Mouse (Mus musculus) kidney, adult 8-10 months (tissue): ENCODE measurements around the gene Sympk.
A peak's percentile ranks its signal among the peaks of the same experiment; 100 is the strongest.
"Not testable (repeated sequence)": the region's sequence is repeated elsewhere in the genome, so short reads cannot be mapped to it uniquely, and the experiment has no call there.

ENCODE experiments used
- DNase-seq, 2 experiments: peaks; one replicate each; pipeline ENCODE4 v3.0.0; 2022

The Sympk gene

DNA sequence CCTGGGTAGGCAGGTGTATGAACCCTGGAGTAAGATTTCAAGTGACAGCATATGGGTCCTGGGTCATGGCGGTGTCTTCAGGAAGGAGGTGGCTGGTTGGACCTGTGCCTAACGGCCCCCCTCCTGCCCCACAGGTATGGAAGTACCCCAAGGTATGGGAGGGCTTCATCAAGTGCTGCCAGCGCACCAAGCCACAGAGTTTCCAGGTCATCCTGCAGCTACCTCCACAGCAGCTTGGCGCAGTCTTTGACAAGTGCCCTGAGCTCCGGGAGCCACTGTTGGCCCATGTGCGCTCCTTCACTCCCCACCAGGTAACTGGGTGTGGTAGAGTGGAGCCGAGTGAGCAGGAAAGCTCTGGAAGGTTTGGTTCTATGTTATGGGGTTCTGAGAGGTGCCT is 29.0 kb downstream of the Sympk start:
- no peak for DNase-seq

DNA sequence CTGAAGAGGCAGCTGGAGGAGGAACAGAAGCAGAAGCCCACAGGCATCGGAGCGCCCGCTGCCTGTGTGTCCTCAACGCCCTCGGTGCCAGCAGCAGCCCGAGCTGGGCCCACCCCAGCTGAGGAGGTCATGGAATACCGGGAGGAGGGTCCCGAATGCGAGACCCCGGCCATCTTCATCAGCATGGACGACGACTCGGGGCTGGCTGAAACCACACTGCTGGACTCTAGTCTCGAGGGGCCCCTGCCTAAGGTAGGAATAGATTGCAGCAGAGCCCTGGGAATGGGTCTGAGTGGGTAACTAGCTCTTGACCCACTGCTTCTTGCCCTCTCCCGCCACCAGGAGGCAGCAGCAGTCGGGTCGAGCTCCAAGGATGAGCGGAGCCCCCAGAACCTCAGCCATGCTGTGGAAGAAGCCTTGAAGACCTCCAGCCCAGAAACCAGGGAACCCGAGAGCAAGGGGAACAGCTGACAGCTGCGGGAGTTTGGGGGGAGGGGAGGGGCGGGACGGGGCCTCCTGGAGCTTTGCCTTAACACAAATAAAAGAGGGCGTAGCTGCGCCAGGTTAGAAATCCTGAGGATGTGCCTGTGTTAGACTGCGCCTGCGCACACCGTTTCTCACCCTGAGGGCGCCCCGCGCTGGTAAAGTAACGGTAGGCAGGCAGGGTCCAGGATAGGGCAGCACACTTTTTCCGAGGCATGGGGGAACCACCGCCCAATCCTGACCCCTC is 30.0 kb downstream of the Sympk start, which contains the start of gene Rsph6a:
TSS of gene Rsph6a (plus strand) at position 644 of the 730 bp plus-strand sequence.
- peak in 1 of 2 experiments; percentile 25 for DNase-seq

DNA sequence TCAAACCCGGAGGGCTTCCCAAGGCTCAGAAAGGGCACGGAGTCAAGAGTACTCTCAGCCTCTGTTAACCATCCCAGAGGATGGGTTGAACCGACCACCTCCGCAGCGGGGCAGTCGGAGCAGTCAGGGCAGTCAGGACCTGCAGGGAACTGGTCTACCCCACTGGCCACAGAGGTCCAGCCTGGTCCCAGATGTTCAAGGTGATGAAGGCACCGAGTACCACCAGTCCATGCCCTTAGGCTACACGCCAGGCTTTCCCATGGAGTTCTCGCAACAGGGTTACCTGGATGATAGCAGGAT is 30.6 kb downstream of the Sympk start:
- DNase-seq = no peak

DNA sequence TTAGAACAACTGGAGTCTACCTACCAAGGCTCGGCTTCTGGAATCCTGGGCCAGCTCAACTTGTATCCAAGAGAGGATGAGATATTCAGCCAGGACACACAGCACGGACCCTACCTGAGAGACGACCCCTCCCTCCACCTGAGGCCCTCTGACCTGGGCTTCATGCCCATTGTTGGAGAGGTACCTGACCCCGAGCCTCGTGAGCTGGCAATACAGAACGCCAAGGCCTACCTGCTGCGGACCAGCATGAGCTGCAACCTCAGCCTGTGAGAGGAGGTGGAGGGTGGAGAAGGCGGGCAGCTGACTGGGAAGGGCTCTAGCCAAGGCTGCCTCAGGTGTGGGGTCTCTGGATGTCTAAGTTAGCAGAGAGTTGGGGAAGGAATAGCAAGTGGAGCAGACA is 30.9 kb downstream of the Sympk start:
- DNase-seq = no peak

DNA sequence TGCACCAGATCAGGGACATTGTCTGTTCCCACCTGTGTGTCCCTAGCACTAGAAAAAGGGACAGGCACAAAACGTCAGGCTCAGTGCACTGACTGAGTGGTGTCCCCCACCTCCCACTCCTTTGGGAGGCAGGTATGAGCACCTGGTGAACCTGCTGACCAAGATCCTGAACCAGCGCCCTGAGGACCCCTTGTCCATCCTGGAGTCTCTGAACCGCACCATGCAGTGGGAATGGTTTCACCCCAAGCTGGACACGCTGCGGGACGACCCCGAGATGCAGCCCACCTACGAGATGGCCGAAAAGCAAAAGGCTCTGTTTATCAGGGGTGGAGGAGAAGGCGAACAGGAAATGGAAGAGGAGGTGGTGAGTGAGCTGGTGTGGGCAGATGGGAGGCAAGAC is 33.2 kb downstream of the Sympk start:
- DNase-seq = no peak

DNA sequence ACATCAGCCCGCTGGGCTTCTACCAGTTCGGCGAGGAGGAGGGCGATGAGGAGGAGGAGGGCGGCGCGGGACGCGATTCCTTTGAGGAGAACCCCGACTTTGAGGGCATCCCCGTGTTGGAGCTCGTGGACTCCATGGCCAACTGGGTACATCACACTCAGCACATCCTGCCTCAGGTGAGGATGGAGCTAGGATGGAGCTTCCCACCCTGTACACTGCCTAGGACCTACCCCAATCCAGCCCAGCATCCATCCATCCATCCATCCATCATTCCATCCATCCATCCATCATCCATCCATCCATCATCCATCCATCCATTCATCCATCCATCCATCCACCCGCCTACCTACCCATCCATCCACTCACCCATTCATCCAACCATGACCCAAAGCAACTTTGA is 41.7 kb downstream of the Sympk start:
- DNase-seq = no peak

GRCm38 (mm10) chr7:19067063-19067462 is 42.9 kb downstream of the Sympk start:
- no peak for DNase-seq

GRCm38 (mm10) chr7:19067935-19068334 is 43.8 kb downstream of the Sympk start:
- no peak for DNase-seq

- peak in 1 of 2 experiments; percentile 85 for DNase-seq
Observed at GRCm38 (mm10) chr7:19068707-19069106, 44.5 kb downstream of the Sympk start.

DNA sequence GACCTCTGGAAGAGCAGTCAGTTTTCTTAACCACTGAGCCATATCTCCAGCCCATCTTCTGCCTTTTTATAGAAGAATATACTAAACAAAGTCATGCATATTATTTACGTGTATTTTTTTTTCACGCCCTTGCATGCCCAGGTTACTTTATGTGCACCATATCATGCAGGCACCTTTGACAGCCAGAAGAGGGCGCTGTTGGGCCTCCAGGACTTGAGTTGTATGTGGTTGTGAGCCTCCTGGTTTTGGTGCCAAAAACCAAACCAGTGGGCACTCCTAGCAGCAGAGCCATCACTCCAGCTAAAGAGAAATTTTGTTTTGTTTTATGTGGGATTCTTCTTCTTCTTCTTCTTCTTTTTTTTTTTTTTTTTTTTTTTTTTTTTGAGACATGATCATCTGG is 45.3 kb downstream of the Sympk start:
- DNase-seq = no peak

GRCm38 (mm10) chr7:19071024-19071423 is 46.8 kb downstream of the Sympk start:
- not testable (repeated sequence) for DNase-seq

GRCm38 (mm10) chr7:19073504-19073903 is 49.3 kb downstream of the Sympk start:
- peak in 1 of 2 experiments; percentile 67 for DNase-seq

GRCm38 (mm10) chr7:19074494-19074893 is 50.3 kb downstream of the Sympk start:
- no peak for DNase-seq

- DNase-seq = no peak
Observed at GRCm38 (mm10) chr7:19075231-19075630, 51.1 kb downstream of the Sympk start.

GRCm38 (mm10) chr7:19075723-19076585 is 51.8 kb downstream of the Sympk start, which contains the start of gene Dmwd:
Gene Dmwd (plus strand): TSS chr7:19076227.
- peak; percentile 97 for DNase-seq

- no peak for DNase-seq
Observed at GRCm38 (mm10) chr7:19076586-19076991, 52.4 kb downstream of the Sympk start.

GRCm38 (mm10) chr7:19077761-19078160 is 53.6 kb downstream of the Sympk start:
- peak in 1 of 2 experiments; percentile 30 for DNase-seq

GRCm38 (mm10) chr7:19078732-19079131 is 54.6 kb downstream of the Sympk start:
- no peak for DNase-seq

DNA sequence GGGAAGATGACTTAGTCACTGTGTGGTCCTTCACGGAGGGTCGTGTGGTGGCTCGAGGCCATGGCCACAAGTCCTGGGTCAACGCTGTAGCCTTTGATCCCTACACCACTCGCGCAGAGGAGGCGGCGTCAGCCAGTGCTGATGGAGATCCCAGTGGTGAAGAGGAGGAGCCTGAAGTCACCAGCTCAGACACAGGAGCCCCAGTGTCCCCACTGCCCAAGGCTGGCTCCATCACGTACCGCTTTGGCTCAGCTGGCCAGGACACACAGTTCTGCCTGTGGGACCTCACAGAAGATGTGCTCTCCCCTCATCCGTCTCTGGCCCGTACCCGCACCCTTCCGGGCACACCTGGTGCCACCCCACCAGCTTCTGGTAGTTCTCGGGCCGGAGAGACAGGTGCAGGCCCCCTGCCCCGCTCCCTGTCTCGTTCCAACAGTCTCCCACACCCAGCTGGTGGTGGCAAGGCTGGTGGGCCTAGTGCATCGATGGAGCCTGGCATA is 56.3 kb downstream of the Sympk start:
- DNase-seq = no peak

DNA sequence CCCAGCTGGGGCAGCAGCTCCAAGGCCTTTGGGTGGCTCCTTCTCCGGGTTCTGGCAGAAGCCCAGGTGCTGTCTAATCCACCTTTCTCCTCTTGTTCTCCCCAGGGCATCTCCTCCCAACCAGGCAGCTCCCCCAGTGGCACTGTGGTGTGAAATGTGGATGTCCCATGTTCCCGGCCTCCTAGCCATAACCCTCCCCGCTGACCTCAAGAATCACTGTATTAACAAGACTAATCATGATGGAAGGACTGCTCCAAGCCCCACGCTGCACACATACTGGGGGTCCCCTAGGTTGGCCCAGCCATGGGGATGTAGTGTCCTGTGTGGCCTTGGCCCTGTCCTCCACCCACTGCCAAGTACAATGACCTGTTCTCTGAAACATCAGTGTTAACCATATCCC is 58.0 kb downstream of the Sympk start:
- DNase-seq = no peak

DNA sequence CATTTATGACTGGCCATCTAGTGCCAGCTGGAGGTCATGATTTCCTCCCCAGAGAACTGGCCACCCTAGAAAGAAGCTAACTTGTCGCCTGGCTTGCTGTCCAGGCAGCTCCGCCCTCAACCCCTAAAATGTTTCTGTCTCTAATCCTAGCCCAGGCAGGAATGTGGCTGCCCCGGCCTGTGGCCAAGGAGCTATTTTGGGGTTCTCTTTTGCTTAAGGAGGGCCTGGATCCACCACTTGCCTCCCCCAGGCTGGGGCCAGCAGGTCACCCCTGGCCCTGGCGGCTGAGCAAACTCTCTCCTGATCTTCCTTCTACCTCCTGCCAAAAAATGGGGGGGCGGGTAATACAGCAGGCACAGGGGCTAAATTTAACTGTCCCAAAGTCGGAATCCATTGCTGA is 58.9 kb downstream of the Sympk start:
- DNase-seq = no peak

GRCm38 (mm10) chr7:19083701-19084100 is 59.5 kb downstream of the Sympk start, which contains the start of gene Dmpk:
Gene Dmpk (plus strand): TSS chr7:19083849.
- DNase-seq = no peak

DNA sequence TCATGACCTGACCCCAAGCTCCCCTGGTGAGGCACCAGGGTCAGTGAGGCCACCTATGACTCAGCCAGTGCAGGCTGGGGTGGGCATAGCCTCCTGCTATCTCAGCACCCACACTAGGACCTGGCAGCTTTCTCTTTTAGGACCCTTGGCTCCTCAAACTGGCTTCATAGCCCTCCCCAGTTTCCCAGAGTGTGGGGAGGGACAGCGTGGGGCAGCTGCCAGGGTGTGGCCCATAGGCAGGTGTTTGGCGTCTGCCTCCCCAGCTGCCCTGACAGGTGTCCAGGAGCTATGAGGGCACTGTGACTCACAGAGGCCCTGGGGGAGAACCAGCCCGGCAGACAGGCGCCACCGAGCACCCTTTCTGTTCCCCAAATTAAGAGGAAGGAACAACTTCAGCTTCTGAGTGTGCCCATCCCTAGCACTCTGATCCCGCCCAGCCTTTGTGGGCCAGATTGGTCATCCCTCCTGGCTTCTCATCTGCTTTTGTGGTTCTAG is 60.1 kb downstream of the Sympk start:
- DNase-seq = no peak
